Mouse (Mus musculus) embryonic facial prominence, embryonic 11.5 days (tissue): Measurements from ENCODE around the gene Gm6525. TPM values are rescaled to one million over a fixed set of nuclear protein-coding genes. Genes with fewer than 3 reads are reported as not detected.

ENCODE experiments used
- ATAC-seq: fragments of 200-750 bp; cut with Nextera tagmentation; replicated peaks from 2 replicates; pipeline ENCODE4 v1.8.0; 2017; ENCODE audit warnings: low read depth; ENCODE audit not compliant: insufficient number of reproducible peaks, low FRiP score, low TSS enrichment
- DNase-seq: peaks from one replicate; pipeline ENCODE4 v3.0.0-alpha.2; 2015; ENCODE audit warnings: low spot score
- H3K27ac ChIP-seq: fragments of 300-500 bp; sonication (generic); replicated peaks from 2 replicates; pipeline ENCODE4 v1.5.1; 2014; ENCODE audit warnings: mild to moderate bottlenecking, low read depth, low read length, control low read depth
- H3K27me3 ChIP-seq: fragments of 300-500 bp; sonication (generic); 2 replicates; pipeline ENCODE4 v1.6.1; 2014; ENCODE audit warnings: mild to moderate bottlenecking, low read length, moderate library complexity, mixed read lengths; ENCODE audit not compliant: control insufficient read depth, insufficient read depth
- H3K36me3 ChIP-seq: fragments of 300-500 bp; sonication (generic); replicated peaks from 2 replicates; pipeline ENCODE4 v1.6.1; 2014; ENCODE audit warnings: low read depth, mild to moderate bottlenecking, low read length, moderate library complexity, mixed read lengths; ENCODE audit not compliant: control insufficient read depth, insufficient read depth
- H3K4me1 ChIP-seq: fragments of 300-500 bp; sonication (generic); 2 replicates; pipeline ENCODE4 v1.6.1; 2014; ENCODE audit warnings: low read length, mixed read lengths; ENCODE audit not compliant: control insufficient read depth, insufficient read depth
- H3K4me2 ChIP-seq: fragments of 300-500 bp; sonication (generic); 2 replicates; pipeline ENCODE4 v1.6.1; 2014; ENCODE audit warnings: low read depth, mild to moderate bottlenecking, control low read depth, low read length, moderate library complexity
- H3K4me3 ChIP-seq: fragments of 300-500 bp; sonication (generic); 2 replicates; pipeline ENCODE4 v1.5.1; 2014; ENCODE audit warnings: low read depth, low read length, control low read depth
- H3K9ac ChIP-seq: fragments of 300-500 bp; sonication (generic); replicated peaks from 2 replicates; pipeline ENCODE4 v1.6.1; 2014; ENCODE audit warnings: mild to moderate bottlenecking, control low read depth, low read length
- H3K9me3 ChIP-seq: fragments of 300-500 bp; sonication (generic); replicated peaks from 2 replicates; pipeline ENCODE4 v1.6.1; 2016; ENCODE audit warnings: mild to moderate bottlenecking, low read length, inconsistent platforms, mixed read lengths; ENCODE audit not compliant: control insufficient read depth
- WGBS: fragments of 180-500 bp; shearing (Covaris S2); extraction: QIAGEN DNeasy Blood & Tissue Kit; methylation state at CpG from one replicate; pipeline ENCODE4 v1.1.7; 2014; 5-methylcytosine and 5-hydroxymethylcytosine counted together
- polyA plus RNA-seq: library from polyadenylated mRNA; unstranded; fragments of >200 nt; fragmentation: Nextera tagmentation; extraction: Ambion mirVana; gene quantifications from 2 replicates; pipeline ENCODE4 v1.2.1, GENCODE M21; 2014

Gene Gm6525
- polyA plus RNA-seq, 1 experiment from 2014 or later, result 0.21 TPM

- H3K9ac ChIP-seq, result no peak overlapping the region
- DNase-seq (no peak), ATAC-seq (no peak)
- WGBS, result 58% methylated on average over 4 of the region's 4 CpGs
- no peaks in the 10 kb centered on the region for H3K36me3 ChIP-seq
- H3K4me3 ChIP-seq, result no peak overlapping the region
- H3K27ac ChIP-seq, result no peak overlapping the region
- no peaks in the 10 kb centered on the region for H3K9me3 ChIP-seq
- peak overlapping the region; percentile 14; the same call in 1 of the 2 replicates for H3K4me2 ChIP-seq
- H3K27me3 ChIP-seq, result no peaks in the 10 kb centered on the region
- no peaks in the 10 kb centered on the region for H3K4me1 ChIP-seq
Observed at GRCm38 (mm10) chr3:84217961-84218351, 44.1 kb downstream of the Gm6525 start.

- Histone ChIP-seq H3K27me3 (no peaks in the 10 kb centered on the region), H3K27ac (no peak overlapping the region), H3K4me2 (peak overlapping the region; percentile 14; the same call in 1 of the 2 replicates), H3K4me1 (no peaks in the 10 kb centered on the region), H3K36me3 (no peaks in the 10 kb centered on the region), H3K9ac (no peak overlapping the region), H3K4me3 (no peak overlapping the region), H3K9me3 (no peaks in the 10 kb centered on the region)
- 51% methylated on average over 2 of the region's 2 CpGs for WGBS
- DNase-seq (peak; percentile 19), ATAC-seq (no peak)
Observed at GRCm38 (mm10) chr3:84218498-84218897, 44.6 kb downstream of the Gm6525 start.

- Histone ChIP-seq H3K27ac (no peak overlapping the region), H3K4me2 (no peak overlapping the region)
Observed at GRCm38 (mm10) chr3:84219166-84219710, 45.3 kb downstream of the Gm6525 start.

GRCm38 (mm10) chr3:84219720-84220273, 45.9 kb downstream of the Gm6525 start:
- Histone ChIP-seq H3K27me3 (no peaks in the 10 kb centered on the region), H3K27ac (no peak overlapping the region), H3K36me3 (no peaks in the 10 kb centered on the region), H3K9ac (no peak overlapping the region; the same call in 1 of the 2 replicates), H3K4me3 (peak overlapping the region; percentile 50), H3K9me3 (no peaks in the 10 kb centered on the region), H3K4me2 (peak overlapping the region; percentile 81), H3K4me1 (no peaks in the 10 kb centered on the region)
- WGBS, result 7% methylated on average over 9 of the region's 9 CpGs
- DNase-seq (peak; percentile 51), ATAC-seq (no peak)

More at GRCm38 (mm10) chr3:84219166-84219710, 45.3 kb downstream of the Gm6525 start:
- no peak for ATAC-seq
- Histone ChIP-seq H3K9ac (no peak overlapping the region), H3K36me3 (no peaks in the 10 kb centered on the region), H3K4me1 (no peaks in the 10 kb centered on the region), H3K4me3 (no peak overlapping the region; the same call in 1 of the 2 replicates), H3K9me3 (no peaks in the 10 kb centered on the region), H3K27me3 (no peaks in the 10 kb centered on the region)
- WGBS, result 19% methylated on average over 2 of the region's 2 CpGs
- DNase-seq, result peak; percentile 10

GRCm38 (mm10) chr3:84220326-84220725, 46.4 kb downstream of the Gm6525 start:
- ATAC-seq, result no peak
- no peaks in the 10 kb centered on the region for H3K36me3 ChIP-seq

GRCm38 (mm10) chr3:84220748-84221147, 46.8 kb downstream of the Gm6525 start:
- Histone ChIP-seq H3K4me1 (no peaks in the 10 kb centered on the region), H3K9me3 (no peaks in the 10 kb centered on the region), H3K36me3 (no peaks in the 10 kb centered on the region), H3K27ac (peak overlapping the region; percentile 30; the same call in 1 of the 2 replicates), H3K4me2 (peak overlapping the region; percentile 81), H3K9ac (peak overlapping the region; percentile 65), H3K27me3 (no peaks in the 10 kb centered on the region), H3K4me3 (peak overlapping the region; percentile 50)
- under 1% methylated on average over 11 of the region's 11 CpGs for WGBS
- peak; percentile 80 for DNase-seq
- ATAC-seq, result 0 out of 2 replicates have a peak, but pooled peaks have one; percentile 46

More at GRCm38 (mm10) chr3:84220326-84220725, 46.4 kb downstream of the Gm6525 start:
- no peaks in the 10 kb centered on the region for H3K9me3 ChIP-seq
- no peaks in the 10 kb centered on the region for H3K27me3 ChIP-seq
- peak overlapping the region; percentile 50 for H3K4me3 ChIP-seq
- WGBS, result under 1% methylated on average over 9 of the region's 9 CpGs
- H3K4me2 ChIP-seq, result peak overlapping the region; percentile 81
- DNase-seq, result peak; percentile 18
- H3K4me1 ChIP-seq, result no peaks in the 10 kb centered on the region
- H3K27ac ChIP-seq, result peak overlapping the region; percentile 30; the same call in 1 of the 2 replicates
- H3K9ac ChIP-seq, result peak overlapping the region; percentile 65

Other genes starting within 250 kb of the Gm6525 start
- gene Tmem131l, start 133.9 kb upstream of the Gm6525 start, polyA plus RNA-seq, result 83.2 and 84.2 TPM in 2 replicates
- gene Mnd1, start 18.3 kb upstream of the Gm6525 start, polyA plus RNA-seq, result 16.5 and 18.5 TPM in 2 replicates
- 37.4 and 37.7 TPM in 2 replicates for gene Trim2, start 132.8 kb downstream of the Gm6525 start, polyA plus RNA-seq